Mouse (Mus musculus) MEL (cell line): ENCODE data around the gene Olfr986. TPM values are rescaled to one million over a fixed set of nuclear protein-coding genes. Genes with fewer than 3 reads are reported as not detected.
A peak's percentile ranks its signal among the peaks of the same experiment; 100 is the strongest.
"Not testable (repeated sequence)": the region's sequence is repeated elsewhere in the genome, so short reads cannot be mapped to it uniquely, and the experiment has no call there.

Source experiments
- DNase-seq: peaks from one replicate; pipeline ENCODE4 v3.0.0; 2011; ENCODE audit warnings: low read depth, low spot score
- H3K27ac ChIP-seq: 2 replicates; pipeline ENCODE4 v1.5.1; 2012; ENCODE audit warnings: low read depth, mild to moderate bottlenecking, control low read depth, low read length, moderate library complexity; ENCODE audit not compliant: control insufficient read depth
- H3K27me3 ChIP-seq, 2 experiments: fragments of 150-350 bp in 1 of 2; sonication (generic) in 1 of 2; 2 replicates each; pipeline ENCODE4 v1.6.1; 2012; ENCODE audit warnings: low read length in 2 of 2, mild to moderate bottlenecking in 2 of 2, improper control_type of control experiment in 1 of 2, moderate library complexity in 1 of 2; ENCODE audit not compliant: insufficient read depth in 2 of 2, control insufficient read depth in 1 of 2
- H3K36me3 ChIP-seq, 2 experiments: 2 replicates each; pipeline ENCODE4 v1.6.1; 2012 to 2014; ENCODE audit warnings: low read length in 2 of 2, improper control_type of control experiment in 1 of 2, inconsistent platforms in 1 of 2, mild to moderate bottlenecking in 1 of 2; ENCODE audit not compliant: insufficient read depth in 2 of 2, control insufficient read depth in 1 of 2
- H3K4me1 ChIP-seq, 2 experiments: fragments of 150-350 bp in 1 of 2; sonication (generic) in 1 of 2; 2 replicates each; pipeline ENCODE4 v1.6.1; 2012; ENCODE audit warnings: low read length in 2 of 2, improper control_type of control experiment in 1 of 2, mild to moderate bottlenecking in 1 of 2; ENCODE audit not compliant: insufficient read depth in 2 of 2, control insufficient read depth in 1 of 2
- H3K4me3 ChIP-seq, 2 experiments: fragments of 150-350 bp in 1 of 2; sonication (generic) in 1 of 2; 2 replicates each; pipeline ENCODE4 v1.5.1; 2012; ENCODE audit warnings: low read depth in 2 of 2, low read length in 2 of 2, mild to moderate bottlenecking in 2 of 2, moderate library complexity in 2 of 2, control low read depth in 1 of 2, improper control_type of control experiment in 1 of 2; ENCODE audit not compliant: control insufficient read depth in 1 of 2, insufficient read depth in 1 of 2
- H3K79me2 ChIP-seq: 2 replicates; pipeline ENCODE4 v1.6.1; 2012; ENCODE audit warnings: mild to moderate bottlenecking, low read length, moderate library complexity; ENCODE audit not compliant: control insufficient read depth, poor library complexity, insufficient read depth
- H3K9ac ChIP-seq: 2 replicates; pipeline ENCODE4 v1.6.1; 2012; ENCODE audit warnings: low read depth, mild to moderate bottlenecking, control low read depth, low read length, moderate library complexity; ENCODE audit not compliant: control insufficient read depth, poor library complexity, severe bottlenecking
- H3K9me3 ChIP-seq: fragments of 150-350 bp; sonication (generic); replicated peaks from 2 replicates; pipeline ENCODE4 v1.6.1; 2012; ENCODE audit warnings: mild to moderate bottlenecking, low read length, improper control_type of control experiment, moderate library complexity; ENCODE audit not compliant: insufficient read depth
- CHD1 ChIP-seq: IDR thresholded peaks from 2 replicates; pipeline ENCODE4 v1.6.1; 2012; ENCODE audit warnings: low read depth, mild to moderate bottlenecking, inconsistent platforms, low read length, improper control_type of control experiment
- CHD2 ChIP-seq: IDR thresholded peaks from 2 replicates; pipeline ENCODE4 v1.6.1; 2011; ENCODE audit warnings: low read length, improper control_type of control experiment
- CTCF ChIP-seq, 3 experiments: IDR thresholded peaks in 2 of 3; conservative IDR thresholded peaks in 1 of 3; 2 replicates each; pipeline ENCODE4 v1.5.1; 2011 to 2012; ENCODE audit warnings: low read length in 3 of 3, low read depth in 2 of 3, mild to moderate bottlenecking in 2 of 3, improper control_type of control experiment in 1 of 3, inconsistent platforms in 1 of 3, mixed read lengths in 1 of 3, moderate library complexity in 1 of 3; ENCODE audit not compliant: control insufficient read depth in 1 of 3, insufficient read depth in 1 of 3, poor library complexity in 1 of 3, severe bottlenecking in 1 of 3
- ETS1 ChIP-seq: IDR thresholded peaks from 2 replicates; pipeline ENCODE4 v1.6.1; 2012; ENCODE audit warnings: low read depth, mild to moderate bottlenecking, inconsistent platforms, low read length, improper control_type of control experiment, moderate library complexity
- GABPA ChIP-seq: IDR thresholded peaks from 2 replicates; pipeline ENCODE4 v1.6.1; 2012; ENCODE audit warnings: low read depth, mild to moderate bottlenecking, inconsistent platforms, low read length, improper control_type of control experiment, moderate library complexity
- GATA1 ChIP-seq: IDR thresholded peaks from 2 replicates; pipeline ENCODE4 v1.6.1; 2011; ENCODE audit warnings: low read depth, low read length, improper control_type of control experiment
- HCFC1 ChIP-seq: IDR thresholded peaks from 2 replicates; pipeline ENCODE4 v1.6.1; 2012; ENCODE audit warnings: low read depth, mild to moderate bottlenecking, inconsistent platforms, low read length, improper control_type of control experiment, moderate library complexity
- JUND ChIP-seq: IDR thresholded peaks from 2 replicates; pipeline ENCODE4 v1.6.1; 2011; ENCODE audit warnings: low read depth, mild to moderate bottlenecking, improper control_type of control experiment, low read length
- MAX ChIP-seq: IDR thresholded peaks from 2 replicates; pipeline ENCODE4 v1.6.1; 2011; ENCODE audit warnings: low read length, improper control_type of control experiment
- MEF2A ChIP-seq: IDR thresholded peaks from 2 replicates; pipeline ENCODE4 v1.6.1; 2014; ENCODE audit warnings: low read depth, mild to moderate bottlenecking, inconsistent platforms, low read length, improper control_type of control experiment; ENCODE audit not compliant: poor library complexity, insufficient replicate concordance, severe bottlenecking; ENCODE audit errors: extremely low read depth
- MYC ChIP-seq: IDR thresholded peaks from 2 replicates; pipeline ENCODE4 v1.6.1; 2011; ENCODE audit warnings: low read depth, mild to moderate bottlenecking, low read length, improper control_type of control experiment, moderate library complexity
- NELFE ChIP-seq: IDR thresholded peaks from 2 replicates; pipeline ENCODE4 v1.6.1; 2011; ENCODE audit warnings: low read depth, low read length, improper control_type of control experiment
- NRF1 ChIP-seq: IDR thresholded peaks from 2 replicates; pipeline ENCODE4 v1.6.1; 2014; ENCODE audit warnings: low read depth, mild to moderate bottlenecking, inconsistent platforms, low read length, improper control_type of control experiment, moderate library complexity; ENCODE audit not compliant: poor library complexity, insufficient read depth, severe bottlenecking
- POLR2A ChIP-seq, 2 experiments: IDR thresholded peaks; 2 replicates each; pipeline ENCODE4 v1.6.1; 2011 to 2012; ENCODE audit warnings: low read length in 2 of 2, mild to moderate bottlenecking in 2 of 2, control low read depth in 1 of 2, improper control_type of control experiment in 1 of 2, low read depth in 1 of 2, moderate library complexity in 1 of 2; ENCODE audit not compliant: control insufficient read depth in 1 of 2, insufficient read depth in 1 of 2, poor library complexity in 1 of 2
- SIN3A ChIP-seq: IDR thresholded peaks from 2 replicates; pipeline ENCODE4 v1.6.1; 2012; ENCODE audit warnings: low read length, improper control_type of control experiment, inconsistent platforms
- TBP ChIP-seq: IDR thresholded peaks from 2 replicates; pipeline ENCODE4 v1.8.0; 2011; ENCODE audit warnings: low read depth, low read length, improper control_type of control experiment
- UBTF ChIP-seq: IDR thresholded peaks from 2 replicates; pipeline ENCODE4 v1.6.1; 2012; ENCODE audit warnings: low read depth, mild to moderate bottlenecking, inconsistent platforms, low read length, improper control_type of control experiment, moderate library complexity, borderline replicate concordance; ENCODE audit not compliant: insufficient read depth
- ZC3H11A ChIP-seq: IDR thresholded peaks from 2 replicates; pipeline ENCODE4 v1.6.1; 2012; ENCODE audit warnings: low read depth, mild to moderate bottlenecking, inconsistent platforms, low read length, improper control_type of control experiment
- ZNF384 ChIP-seq: IDR thresholded peaks from 2 replicates; pipeline ENCODE4 v1.6.1; 2012; ENCODE audit warnings: low read depth, mild to moderate bottlenecking, inconsistent platforms, low read length, improper control_type of control experiment
- polyA plus RNA-seq, 2 experiments: library from polyadenylated mRNA; stranded (reverse) in 1 of 2; unstranded in 1 of 2; fragments of >175 nt in 1 of 2; fragments of >200 nt in 1 of 2; gene quantifications; 2 replicates each; pipeline versions ENCODE4 v1.2.1 to v1.2.4; 2012; ENCODE audit warnings: low replicate concordance in 2 of 2, low read depth in 1 of 2; ENCODE audit not compliant: insufficient read length in 2 of 2, insufficient read depth in 1 of 2, missing spikeins in 1 of 2
- total RNA-seq: library from RNA; depleted of rRNA; stranded (reverse); fragments of 300-350 nt; gene quantifications from 2 replicates; pipeline ENCODE4 v1.2.3, GENCODE M21; 2012

Olfr986 gene
- total and polyA plus RNA-seq, 3 experiments = not detected

DNA sequence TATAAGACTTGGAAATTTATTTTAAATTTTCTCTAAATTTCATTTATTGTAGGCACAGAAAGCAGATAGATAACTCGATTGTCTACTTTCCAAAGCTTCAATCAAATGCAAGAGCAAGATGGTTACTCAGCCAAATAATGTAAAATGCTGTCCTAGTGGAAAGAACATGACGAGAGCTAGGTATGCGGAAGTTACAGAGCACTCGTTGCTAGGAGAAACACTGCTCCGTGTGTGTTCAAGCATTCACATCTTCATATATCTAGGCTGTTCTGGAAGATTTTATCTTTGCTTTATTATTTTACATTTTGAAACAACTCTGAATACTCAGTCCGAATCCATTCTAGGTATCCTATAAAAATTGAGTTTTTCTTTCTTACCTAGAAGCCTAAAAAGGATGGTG, 3.7 kb upstream of the Olfr986 start:
- H3K9me3 ChIP-seq = no peaks in the 10 kb centered on the region
- DNase-seq = no peak
- no peak for TF ChIP-seq JUND
- TF ChIP-seq ZC3H11A = no peak
- TF ChIP-seq CHD2 = no peak
- TF ChIP-seq MEF2A = no peak
- TF ChIP-seq ETS1 = no peak
- TF ChIP-seq, all 39 proteins: peak for 0
- H3K9ac ChIP-seq = no peak overlapping the region
- H3K27ac ChIP-seq = no peak overlapping the region
- no peak overlapping the region for H3K4me3 ChIP-seq
- no peaks in the 10 kb centered on the region for H3K4me1 ChIP-seq
- no peaks in the 10 kb centered on the region for H3K27me3 ChIP-seq
- no peaks in the 10 kb centered on the region for H3K36me3 ChIP-seq
- H3K79me2 ChIP-seq = no peaks in the 10 kb centered on the region

DNA sequence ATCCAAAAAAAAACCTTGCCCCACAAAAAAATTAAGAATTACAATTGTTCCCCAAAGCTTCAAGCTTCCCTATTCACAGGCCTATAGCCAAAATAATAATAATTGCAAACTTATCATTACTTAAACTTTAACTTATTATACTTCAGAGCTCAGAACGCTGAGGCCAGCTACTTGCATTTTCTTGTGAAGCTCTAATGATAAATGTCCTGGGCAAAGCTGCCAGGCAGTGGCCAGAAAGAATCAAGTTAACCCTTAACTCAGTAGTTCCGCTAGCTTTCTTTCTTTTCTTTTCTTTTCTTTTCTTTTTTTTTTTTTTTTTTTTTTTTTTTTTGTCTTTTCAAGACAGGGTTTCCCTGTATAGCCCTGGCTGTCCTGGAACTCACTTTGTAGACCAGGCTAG, 4.4 kb downstream of the Olfr986 start:
- H3K4me1 ChIP-seq, DNase-seq, H3K79me2 ChIP-seq, H3K9ac ChIP-seq, H3K9me3 ChIP-seq, H3K36me3 ChIP-seq, H3K27ac ChIP-seq, H3K4me3 ChIP-seq, H3K27me3 ChIP-seq: not testable (repeated sequence)

DNA sequence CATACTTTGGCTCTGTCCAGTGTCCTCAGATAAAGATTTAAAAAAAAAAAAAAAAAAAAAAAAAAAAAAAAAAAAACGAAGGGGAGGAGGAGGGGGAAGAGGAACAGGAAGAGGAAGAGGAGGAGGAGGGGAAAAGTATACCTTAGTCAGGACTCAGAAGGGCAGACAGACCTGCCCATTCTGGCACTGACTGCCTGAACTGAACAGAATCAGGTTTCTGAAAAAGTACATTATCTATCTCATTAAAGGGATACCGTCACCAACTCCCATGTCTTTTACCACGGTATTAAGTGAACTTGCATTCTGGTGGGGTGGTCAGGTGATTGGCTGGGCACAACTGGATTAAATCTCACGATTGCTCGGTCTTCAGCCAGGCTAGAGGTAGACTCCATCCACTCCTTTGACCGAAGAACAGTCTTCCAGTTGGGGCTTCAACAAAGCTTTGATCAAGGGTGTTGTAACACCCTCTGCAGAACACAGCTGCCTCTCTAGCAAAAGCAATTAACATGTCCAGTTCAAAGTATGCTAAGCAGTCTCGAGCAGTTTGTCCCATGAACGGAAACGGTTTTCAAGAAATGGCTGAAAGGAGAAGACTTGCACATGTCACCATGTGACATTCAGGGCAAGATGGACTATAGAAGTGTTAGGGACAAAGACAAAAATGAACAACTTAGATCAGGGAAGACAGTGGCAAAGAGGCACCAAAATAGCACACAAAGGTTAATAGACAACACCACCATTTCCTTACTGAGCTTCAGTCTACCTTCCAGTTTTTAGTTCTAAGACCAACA, 10.6 kb downstream of the Olfr986 start:
- Histone ChIP-seq H3K9ac (peak overlapping the region; percentile 86), H3K36me3 (peaks cover 0 to 2% of the 10 kb centered on the region in 2 experiments; a peak in 1 of 4 replicates), H3K4me1 (peaks cover 0 to 9% of the 10 kb centered on the region in 2 experiments; a peak in 1 of 4 replicates), H3K27me3 (no peaks in the 10 kb centered on the region), H3K27ac (peak overlapping the region; percentile 68), H3K79me2 (peaks cover 5% of the 10 kb centered on the region; the same call in 1 of the 2 replicates), H3K9me3 (no peaks in the 10 kb centered on the region), H3K4me3 (peak overlapping the region; percentile 62 to 75)
- TF ChIP-seq TBP (peak; percentile 42; the same call in 1 of the 2 replicates), MAX (peak; percentile 62; the same call in 1 of the 2 replicates), CTCF (IDR thresholded peaks at IDR 0.05 in 2 of 3, conservative IDR thresholded peaks at IDR 0.05 in 1 of 3; ENCODE audit: control insufficient read depth in 1 of 3, insufficient read depth in 1 of 3, low read depth in 2 of 3, low read length in 3 of 3, poor library complexity in 1 of 3, severe bottlenecking in 1 of 3) (no peak), NRF1 (no peak), CHD1 (no peak), ZNF384 (peak; percentile 98), MYC (peak; percentile 55; the same call in 1 of the 2 replicates), UBTF (no peak), HCFC1 (peak; percentile 67), NELFE (peak; percentile 44), POLR2A (IDR thresholded peaks at IDR 0.05; ENCODE audit: control insufficient read depth in 1 of 2, insufficient read depth in 1 of 2, low read depth in 1 of 2, low read length in 2 of 2, poor library complexity in 1 of 2) (peak in 1 of 2 experiments; percentile 60; a peak in 2 of 4 replicates), GABPA (no peak), SIN3A (peak; percentile 37), GATA1 (no peak)
- DNase-seq = peak; percentile 53
